Mouse (Mus musculus) hindbrain, embryonic 10.5 days (tissue): ENCODE data around the gene Ppp1r21. TPM values are rescaled to one million over a fixed set of nuclear protein-coding genes. Genes with fewer than 3 reads are reported as not detected.

Experiments used
- DNase-seq: peaks from one replicate; pipeline ENCODE4 v3.0.0-alpha.2; 2017; ENCODE audit warnings: low spot score
- H3K27ac ChIP-seq: fragments of 300-500 bp; sonication (generic); 2 replicates; pipeline ENCODE4 v1.5.1; 2016; ENCODE audit warnings: mild to moderate bottlenecking, moderate library complexity
- H3K27me3 ChIP-seq: fragments of 300-500 bp; sonication (generic); 2 replicates; pipeline ENCODE4 v1.6.1; 2016; ENCODE audit warnings: mild to moderate bottlenecking; ENCODE audit not compliant: poor library complexity, insufficient read depth, severe bottlenecking
- H3K36me3 ChIP-seq: fragments of 300-500 bp; sonication (generic); 2 replicates; pipeline ENCODE4 v1.6.1; 2016; ENCODE audit warnings: mild to moderate bottlenecking, moderate library complexity
- H3K4me1 ChIP-seq: fragments of 300-500 bp; sonication (generic); replicated peaks from 2 replicates; pipeline ENCODE4 v1.6.1; 2016; ENCODE audit warnings: mild to moderate bottlenecking
- H3K4me3 ChIP-seq: fragments of 300-500 bp; sonication (generic); 2 replicates; pipeline ENCODE4 v1.5.1; 2016; ENCODE audit warnings: mild to moderate bottlenecking, moderate library complexity
- H3K9me3 ChIP-seq: fragments of 300-500 bp; sonication (generic); 2 replicates; pipeline ENCODE4 v1.6.1; 2016; ENCODE audit warnings: mild to moderate bottlenecking, moderate library complexity
- WGBS: fragments of 180-500 bp; shearing (Covaris S2); methylation state at CpG from one replicate; pipeline ENCODE4 v1.1.7; 2016; 5-methylcytosine and 5-hydroxymethylcytosine counted together
- polyA plus RNA-seq: library from polyadenylated mRNA; unstranded; fragments of >200 nt; fragmentation: Nextera tagmentation; extraction: Ambion mirVana; gene quantifications from 2 replicates; pipeline ENCODE4 v1.2.1, GENCODE M21; 2016

Gene Ppp1r21
- polyA plus RNA-seq = 18.3 and 18.9 TPM in 2 replicates

GRCm38 (mm10) chr17:88529519-88530235, at the start of gene Ppp1r21:
Gene Ppp1r21, plus strand, starts transcription at chr17:88530118.
- Histone ChIP-seq H3K9me3 (no peaks in the 10 kb centered on the region), H3K36me3 (no peaks in the 10 kb centered on the region), H3K27ac (peak within 1 kb of the TSS; percentile 93), H3K4me3 (peak within 1 kb of the TSS; percentile 72), H3K4me1 (peaks cover 17% of the 10 kb centered on the region), H3K27me3 (peaks cover 9% of the 10 kb centered on the region; the same call in 1 of the 2 replicates)
- DNase-seq = peak; percentile 98
- 5% methylated on average over 49 of the region's 49 CpGs for WGBS

- H3K9me3 ChIP-seq = no peaks in the 10 kb centered on the region
- no peak overlapping the region for H3K4me3 ChIP-seq
- H3K27ac ChIP-seq = no peak overlapping the region
- H3K4me1 ChIP-seq = no peaks in the 10 kb centered on the region
- 94% methylated on average over 10 of the region's 10 CpGs for WGBS
- no peaks in the 10 kb centered on the region for H3K27me3 ChIP-seq
- peaks cover 30% of the 10 kb centered on the region for H3K36me3 ChIP-seq
- no peak for DNase-seq
Measured at GRCm38 (mm10) chr17:88480369-88480768, 49.5 kb upstream of the Ppp1r21 start.

GRCm38 (mm10) chr17:88481062-88481461, 48.9 kb upstream of the Ppp1r21 start:
- H3K27ac ChIP-seq = no peak overlapping the region
- 95% methylated on average over 2 of the region's 2 CpGs for WGBS
- no peak overlapping the region for H3K4me3 ChIP-seq
- no peaks in the 10 kb centered on the region for H3K9me3 ChIP-seq
- no peak for DNase-seq
- no peaks in the 10 kb centered on the region for H3K27me3 ChIP-seq
- no peaks in the 10 kb centered on the region for H3K4me1 ChIP-seq
- peaks cover 23% of the 10 kb centered on the region for H3K36me3 ChIP-seq

DNA sequence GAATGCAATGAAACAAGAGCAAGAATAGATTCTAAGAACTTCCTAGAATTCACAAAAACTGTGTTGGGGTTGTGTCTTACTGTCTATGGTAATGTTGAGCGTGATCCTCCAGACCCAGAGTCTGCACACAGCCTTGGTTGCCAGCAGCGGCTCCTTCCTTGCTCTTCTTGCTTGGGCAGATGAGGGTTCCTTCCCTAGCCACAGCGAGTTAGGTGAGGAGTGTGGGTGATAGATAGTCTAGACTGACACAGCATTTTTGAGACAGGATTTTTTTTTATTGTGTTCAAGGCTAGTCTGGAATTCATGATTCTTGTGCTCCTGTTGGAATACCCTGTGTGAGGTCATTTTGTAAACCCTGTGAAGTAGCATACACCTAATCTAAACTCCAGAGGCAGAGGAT, 48.3 kb upstream of the Ppp1r21 start:
- WGBS = 92% methylated on average over 3 of the region's 3 CpGs
- Histone ChIP-seq H3K27ac (no peak overlapping the region), H3K36me3 (peaks cover 23% of the 10 kb centered on the region), H3K4me3 (no peak overlapping the region), H3K9me3 (no peaks in the 10 kb centered on the region), H3K27me3 (no peaks in the 10 kb centered on the region), H3K4me1 (no peaks in the 10 kb centered on the region)
- no peak for DNase-seq

GRCm38 (mm10) chr17:88484539-88484938, 45.4 kb upstream of the Ppp1r21 start:
- H3K9me3 ChIP-seq = no peaks in the 10 kb centered on the region
- H3K4me1 ChIP-seq = no peaks in the 10 kb centered on the region
- no peak overlapping the region for H3K27ac ChIP-seq
- 95% methylated on average over 11 of the region's 11 CpGs for WGBS
- no peak overlapping the region for H3K4me3 ChIP-seq
- DNase-seq = no peak
- H3K27me3 ChIP-seq = no peaks in the 10 kb centered on the region
- H3K36me3 ChIP-seq = peaks cover 27% of the 10 kb centered on the region

DNA sequence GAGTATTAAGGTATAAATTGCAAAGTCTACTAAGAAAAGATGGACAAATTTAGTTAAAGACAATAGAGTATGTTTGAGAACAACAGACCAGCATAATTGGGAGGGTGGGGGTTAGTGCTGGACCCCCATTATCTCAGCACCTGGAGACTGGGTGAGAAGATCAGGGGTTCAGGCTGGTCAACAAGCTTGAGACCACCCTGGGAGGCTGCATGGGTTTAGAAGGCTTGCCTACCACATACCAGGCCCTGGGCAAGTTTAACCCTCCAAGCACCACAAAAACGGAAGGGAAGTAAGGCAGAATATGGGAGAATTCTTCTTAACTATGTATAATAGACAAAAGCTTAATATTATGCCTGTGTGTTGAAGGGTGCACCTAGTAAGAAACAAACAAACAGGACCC, 45.0 kb upstream of the Ppp1r21 start:
- no peaks in the 10 kb centered on the region for H3K4me1 ChIP-seq
- no peaks in the 10 kb centered on the region for H3K27me3 ChIP-seq
- 97% methylated on average over 1 of the region's 1 CpGs for WGBS
- H3K36me3 ChIP-seq = peaks cover 27% of the 10 kb centered on the region
- no peaks in the 10 kb centered on the region for H3K9me3 ChIP-seq
- DNase-seq = no peak
- H3K4me3 ChIP-seq = no peak overlapping the region
- H3K27ac ChIP-seq = no peak overlapping the region

GRCm38 (mm10) chr17:88490546-88490945, 39.4 kb upstream of the Ppp1r21 start:
- 95% methylated on average over 10 of the region's 10 CpGs for WGBS
- no peaks in the 10 kb centered on the region for H3K9me3 ChIP-seq

GRCm38 (mm10) chr17:88491366-88492106, 38.4 kb upstream of the Ppp1r21 start:
- Histone ChIP-seq H3K36me3 (peaks cover 39% of the 10 kb centered on the region), H3K9me3 (no peaks in the 10 kb centered on the region), H3K4me1 (peaks cover 21% of the 10 kb centered on the region), H3K27ac (no peak overlapping the region), H3K27me3 (no peaks in the 10 kb centered on the region), H3K4me3 (no peak overlapping the region)
- WGBS = 94% methylated on average over 13 of the region's 13 CpGs
- DNase-seq = no peak

More at GRCm38 (mm10) chr17:88490546-88490945, 39.4 kb upstream of the Ppp1r21 start:
- H3K27me3 ChIP-seq = no peaks in the 10 kb centered on the region
- no peak overlapping the region for H3K4me3 ChIP-seq
- H3K27ac ChIP-seq = no peak overlapping the region
- peaks cover 21% of the 10 kb centered on the region for H3K4me1 ChIP-seq
- peaks cover 43% of the 10 kb centered on the region for H3K36me3 ChIP-seq
- DNase-seq = no peak

GRCm38 (mm10) chr17:88492107-88492460, 37.8 kb upstream of the Ppp1r21 start:
- H3K27me3 ChIP-seq = no peaks in the 10 kb centered on the region
- H3K36me3 ChIP-seq = peaks cover 34% of the 10 kb centered on the region
- H3K4me3 ChIP-seq = no peak overlapping the region
- H3K9me3 ChIP-seq = no peaks in the 10 kb centered on the region
- WGBS = 94% methylated on average over 5 of the region's 5 CpGs
- no peak for DNase-seq
- H3K4me1 ChIP-seq = peaks cover 21% of the 10 kb centered on the region
- H3K27ac ChIP-seq = no peak overlapping the region

GRCm38 (mm10) chr17:88493551-88493950, 36.4 kb upstream of the Ppp1r21 start:
- WGBS = 72% methylated on average over 9 of the region's 9 CpGs
- Histone ChIP-seq H3K27ac (peak overlapping the region; percentile 86), H3K4me1 (peaks cover 21% of the 10 kb centered on the region), H3K4me3 (no peak overlapping the region), H3K9me3 (no peaks in the 10 kb centered on the region), H3K27me3 (no peaks in the 10 kb centered on the region), H3K36me3 (peaks cover 29% of the 10 kb centered on the region)
- DNase-seq = no peak

- peak overlapping the region; percentile 86 for H3K27ac ChIP-seq
- H3K4me3 ChIP-seq = peak overlapping the region; percentile 31
- no peaks in the 10 kb centered on the region for H3K9me3 ChIP-seq
- peak; percentile 59 for DNase-seq
- H3K36me3 ChIP-seq = peaks cover 26% of the 10 kb centered on the region
- peaks cover 21% of the 10 kb centered on the region for H3K4me1 ChIP-seq
- no peaks in the 10 kb centered on the region for H3K27me3 ChIP-seq
- whole genome bisulfite sequencing = 47% methylated on average over 14 of the region's 14 CpGs
Measured at GRCm38 (mm10) chr17:88494121-88494771, 35.7 kb upstream of the Ppp1r21 start.

- no peaks in the 10 kb centered on the region for H3K9me3 ChIP-seq
- WGBS = 47% methylated on average over 10 of the region's 10 CpGs
- H3K36me3 ChIP-seq = peaks cover 27% of the 10 kb centered on the region
- peak overlapping the region; percentile 86 for H3K27ac ChIP-seq
- H3K4me3 ChIP-seq = peak overlapping the region; percentile 31
- no peak for DNase-seq
- peaks cover 21% of the 10 kb centered on the region for H3K4me1 ChIP-seq
- no peaks in the 10 kb centered on the region for H3K27me3 ChIP-seq
Measured at GRCm38 (mm10) chr17:88494772-88495132, 35.2 kb upstream of the Ppp1r21 start.
